Mouse (Mus musculus): Measurements from ENCODE around the gene Mrpl53.

Mrpl53 gene

GRCm38 (mm10) chr6:83108762-83109668 lies at the start of gene Mrpl53:
Mrpl53 (plus strand) TSS chr6:83109040.
- DNase-seq (ENCODE audit: low spot score) = peak; percentile 82

- no peak for DNase-seq (ENCODE audit: low spot score)
These were observed 42.8 kb upstream of the Mrpl53 start for GRCm38 (mm10) chr6:83065995-83066394.

- no peak for DNase-seq (ENCODE audit: low spot score)
These were observed 42.4 kb upstream of the Mrpl53 start for GRCm38 (mm10) chr6:83066441-83066840.

- no peak for DNase-seq (ENCODE audit: low spot score)
These were observed 40.6 kb upstream of the Mrpl53 start for GRCm38 (mm10) chr6:83068221-83068620.

- no peak for DNase-seq (ENCODE audit: low spot score)
These were observed 39.9 kb upstream of the Mrpl53 start for GRCm38 (mm10) chr6:83068706-83069487.

- DNase-seq (ENCODE audit: low spot score) = no peak
These were observed 39.2 kb upstream of the Mrpl53 start for GRCm38 (mm10) chr6:83069488-83070246.

- no peak for DNase-seq (ENCODE audit: low spot score)
These were observed 38.8 kb upstream of the Mrpl53 start, which contains the start of gene Tlx2 for GRCm38 (mm10) chr6:83070247-83070310. Tlx2 (minus strand) TSS chr6:83070293.

GRCm38 (mm10) chr6:83070311-83071219 lies 38.3 kb upstream of the Mrpl53 start:
- peak; percentile 46 for DNase-seq (ENCODE audit: low spot score)

- peak; percentile 35 for DNase-seq (ENCODE audit: low spot score)
These were observed 37.6 kb upstream of the Mrpl53 start for GRCm38 (mm10) chr6:83071220-83071619.

GRCm38 (mm10) chr6:83074979-83075378 lies 33.9 kb upstream of the Mrpl53 start:
- peak; percentile 44 for DNase-seq (ENCODE audit: low spot score)

- peak; percentile 78 for DNase-seq (ENCODE audit: low spot score)
These were observed 31.1 kb upstream of the Mrpl53 start, which contains the start of gene Pcgf1 for GRCm38 (mm10) chr6:83077630-83078323. Pcgf1 (plus strand) TSS chr6:83077869.

GRCm38 (mm10) chr6:83078324-83078858 lies 30.4 kb upstream of the Mrpl53 start:
- peak; percentile 98 for DNase-seq (ENCODE audit: low spot score)

- DNase-seq (ENCODE audit: low spot score) = no peak
These were observed 28.6 kb upstream of the Mrpl53 start for GRCm38 (mm10) chr6:83080210-83080609.

- DNase-seq (ENCODE audit: low spot score) = no peak
These were observed 25.3 kb upstream of the Mrpl53 start for GRCm38 (mm10) chr6:83083497-83083896.

- DNase-seq (ENCODE audit: low spot score) = no peak
These were observed 24.4 kb upstream of the Mrpl53 start for GRCm38 (mm10) chr6:83084477-83084876.

- no peak for DNase-seq (ENCODE audit: low spot score)
These were observed 22.5 kb upstream of the Mrpl53 start, which contains the start of gene Lbx2 for GRCm38 (mm10) chr6:83086121-83087035. Lbx2 (plus strand) TSS chr6:83086367.

- DNase-seq (ENCODE audit: low spot score) = peak; percentile 49
These were observed 21.5 kb upstream of the Mrpl53 start for GRCm38 (mm10) chr6:83087205-83087925.

- no peak for DNase-seq (ENCODE audit: low spot score)
These were observed 20.9 kb upstream of the Mrpl53 start for GRCm38 (mm10) chr6:83087926-83088260.
